Mouse (Mus musculus) testis, postnatal 14 days (tissue): ENCODE measurements around the gene Cetn4.

Source experiments
- DNase-seq: peaks from one replicate; pipeline ENCODE4 v3.0.0; 2021; ENCODE audit warnings: low spot score

Cetn4 gene

GRCm38 (mm10) chr3:37299470-37299869, 13.0 kb downstream of the Cetn4 start:
- no peak for DNase-seq

- DNase-seq, result no peak
Measured at GRCm38 (mm10) chr3:37292654-37293053, 19.9 kb downstream of the Cetn4 start.

GRCm38 (mm10) chr3:37291929-37292328, 20.6 kb downstream of the Cetn4 start:
- no peak for DNase-seq

GRCm38 (mm10) chr3:37290881-37291541, 21.5 kb downstream of the Cetn4 start:
- no peak for DNase-seq

GRCm38 (mm10) chr3:37289237-37289636, 23.3 kb downstream of the Cetn4 start:
- no peak for DNase-seq

- no peak for DNase-seq
Measured at GRCm38 (mm10) chr3:37283234-37283633, 29.3 kb downstream of the Cetn4 start.

- DNase-seq, result no peak
Measured at GRCm38 (mm10) chr3:37282299-37282922, 30.1 kb downstream of the Cetn4 start.

GRCm38 (mm10) chr3:37280871-37281270, 31.6 kb downstream of the Cetn4 start:
- DNase-seq, result no peak

- no peak for DNase-seq
Measured at GRCm38 (mm10) chr3:37280221-37280620, 32.3 kb downstream of the Cetn4 start.

- no peak for DNase-seq
Measured at GRCm38 (mm10) chr3:37274661-37275060, 37.8 kb downstream of the Cetn4 start.

GRCm38 (mm10) chr3:37273092-37273491, 39.4 kb downstream of the Cetn4 start:
- no peak for DNase-seq

GRCm38 (mm10) chr3:37271209-37271608, 41.3 kb downstream of the Cetn4 start:
- DNase-seq, result no peak

- DNase-seq, result no peak
Measured at GRCm38 (mm10) chr3:37269926-37270325, 42.6 kb downstream of the Cetn4 start.

- DNase-seq, result no peak
Measured at GRCm38 (mm10) chr3:37268338-37268737, 44.2 kb downstream of the Cetn4 start.

GRCm38 (mm10) chr3:37259331-37259999, 53.0 kb downstream of the Cetn4 start:
- DNase-seq, result peak; percentile 24

GRCm38 (mm10) chr3:37257776-37258175, 54.7 kb downstream of the Cetn4 start:
- DNase-seq, result no peak
